Comparison of ENCODE assay signal across 9 mouse cellular contexts in genomic region chr5:120631128-120631527, GRCm38 (mm10). TPM values are rescaled to one million over a fixed set of nuclear protein-coding genes. Genes with fewer than 3 reads are reported as not detected.
DNase-seq lines count a peak whose midpoint lies in the region; ATAC-seq lines count a peak whose summit lies in the region.
"Had no signal": no experiment of that assay in that cellular context is flagged by ENCODE, and none has a peak within 500 bp of the region (broad histone marks: within the 10 kb centered on the region; RNA-seq: fewer than 3 reads in every experiment).

No protein-coding gene starts in this region.

- peaks cover 8% of the 10 kb centered on the region for H3K9me3 ChIP-seq in heart, embryonic 16.5 days (replicated peaks; ENCODE audit: control insufficient read depth, low read length)
- peaks cover 8% of the 10 kb centered on the region; the same call in 1 of the 2 replicates for H3K9me3 ChIP-seq in hindbrain, embryonic 10.5 days
- H3K9me3 ChIP-seq in midbrain, embryonic 14.5 days (ENCODE audit: control insufficient read depth, low read length) = 0 out of 2 replicates have a peak, but pooled peaks cover 3% of the 10 kb centered on the region

- peaks cover 8% of the 10 kb centered on the region for H3K36me3 ChIP-seq in heart, embryonic 16.5 days (ENCODE audit: control insufficient read depth, insufficient read depth)
- H3K36me3 ChIP-seq in hindbrain, embryonic 10.5 days = peaks cover 28% of the 10 kb centered on the region
- H3K36me3 ChIP-seq in midbrain, embryonic 14.5 days (ENCODE audit: control insufficient read depth, insufficient read depth, low read length) = peaks cover 19% of the 10 kb centered on the region

- peaks cover 5% of the 10 kb centered on the region; the same call in 1 of the 2 replicates for H3K27me3 ChIP-seq in heart, embryonic 16.5 days (ENCODE audit: control insufficient read depth, insufficient read depth, low read length)
- peaks cover 30% of the 10 kb centered on the region for H3K27me3 ChIP-seq in hindbrain, embryonic 10.5 days (ENCODE audit: insufficient read depth, poor library complexity, severe bottlenecking)
- H3K27me3 ChIP-seq in midbrain, embryonic 14.5 days (ENCODE audit: control insufficient read depth, insufficient read depth, low read length) = no peaks in the 10 kb centered on the region; the same call in 1 of the 2 replicates

- peak overlapping the region; percentile 33 for H3K4me3 ChIP-seq in heart, embryonic 16.5 days (ENCODE audit: low read length)
- H3K4me3 ChIP-seq in hindbrain, embryonic 10.5 days = peak overlapping the region; percentile 36
- no peak overlapping the region for H3K4me3 ChIP-seq in midbrain, embryonic 14.5 days (replicated peaks; ENCODE audit: low read depth, low read length)

- H3K9ac ChIP-seq in heart, embryonic 16.5 days (ENCODE audit: low read length) = peak overlapping the region; percentile 37; the same call in 1 of the 2 replicates
- H3K9ac ChIP-seq in midbrain, embryonic 14.5 days (replicated peaks; ENCODE audit: low read length) = peak overlapping the region; percentile 36

- H3K4me1 ChIP-seq in heart, embryonic 16.5 days (ENCODE audit: control insufficient read depth, insufficient read depth, low read length) = peaks cover 8% of the 10 kb centered on the region
- H3K4me1 ChIP-seq in hindbrain, embryonic 10.5 days (replicated peaks) = peaks cover 46% of the 10 kb centered on the region
- no peaks in the 10 kb centered on the region for H3K4me1 ChIP-seq in midbrain, embryonic 14.5 days (ENCODE audit: control insufficient read depth, insufficient read depth, low read length)

- no peak for ATAC-seq in heart, embryonic 16.5 days (replicated peaks; ENCODE audit: extremely low read depth, insufficient read depth, low FRiP score)
- ATAC-seq in midbrain, embryonic 14.5 days (ENCODE audit: low FRiP score, low TSS enrichment) = no peak

- peak overlapping the region; percentile 60 for H3K4me2 ChIP-seq in heart, embryonic 16.5 days (ENCODE audit: low read depth, low read length)
- H3K4me2 ChIP-seq in midbrain, embryonic 14.5 days (ENCODE audit: low read length) = peak overlapping the region; percentile 41

- DNase-seq in heart, postnatal 4 days = no peak
- DNase-seq in ZHBTc4 (ENCODE audit: low read depth, low spot score) = peak; percentile 50
- DNase-seq in hindbrain, embryonic 10.5 days (ENCODE audit: low spot score) = no peak
- peak; percentile 65 for DNase-seq in midbrain, embryonic 14.5 days
- DNase-seq in urinary bladder, adult 2 months (ENCODE audit: low spot score) = no peak
- no peak for DNase-seq in lung, adult 18-20 months
- no peak for DNase-seq in kidney, adult 11 months
- DNase-seq: layer of hippocampus, postnatal 36 days had no signal

- 6% methylated on average over 29 of the region's 29 CpGs for WGBS in heart, embryonic 16.5 days
- 9% methylated on average over 29 of the region's 29 CpGs for WGBS in hindbrain, embryonic 10.5 days
- 7% methylated on average over 29 of the region's 29 CpGs for WGBS in midbrain, embryonic 14.5 days

- H3K27ac ChIP-seq in heart, embryonic 16.5 days (ENCODE audit: low read length) = no peak overlapping the region
- H3K27ac ChIP-seq in hindbrain, embryonic 10.5 days = no peak overlapping the region
- no peak overlapping the region for H3K27ac ChIP-seq in midbrain, embryonic 14.5 days (replicated peaks; ENCODE audit: low read depth, low read length)

RNA-seq across cellular contexts. Expression of gene Cfap73, which starts 2.9 kb away (rescaled TPM):
- polyA plus RNA-seq in heart, embryonic 16.5 days (2015; fragmentation: Nextera tagmentation; extraction: Ambion mirVana) = 0.49 TPM in 1 of 2 replicates, not detected in the other
- total RNA-seq in heart, postnatal 4 days (2021) = not detected
- 0.85 TPM in 1 of 2 replicates, not detected in the other for polyA plus RNA-seq in hindbrain, embryonic 10.5 days (2016; fragmentation: Nextera tagmentation; extraction: Ambion mirVana)
- polyA plus RNA-seq in midbrain, embryonic 14.5 days (2014; fragmentation: Nextera tagmentation; extraction: Ambion mirVana) = 0.32 TPM in 1 of 2 replicates, not detected in the other
- polyA plus RNA-seq in urinary bladder, adult 2 months (2012; rRNA removed) = not detected in 2 replicates

RNA-seq across cellular contexts. Expression of gene Rasal1, which starts 17.5 kb away (rescaled TPM):
- polyA plus RNA-seq in heart, embryonic 16.5 days (2015; fragmentation: Nextera tagmentation; extraction: Ambion mirVana) = 0.70 and 0.74 TPM in 2 replicates
- under 1 TPM; 0.29 to 0.45 TPM for total RNA-seq in heart, postnatal 4 days (2021)
- polyA plus RNA-seq in hindbrain, embryonic 10.5 days (2016; fragmentation: Nextera tagmentation; extraction: Ambion mirVana) = 0.13 and 0.15 TPM in 2 replicates
- 0.84 and 1.3 TPM in 2 replicates for polyA plus RNA-seq in midbrain, embryonic 14.5 days (2014; fragmentation: Nextera tagmentation; extraction: Ambion mirVana)
- 0.81 and 1.3 TPM in 2 replicates for polyA plus RNA-seq in urinary bladder, adult 2 months (2012; rRNA removed)

RNA-seq across cellular contexts. Expression of gene Ddx54, which starts 18.6 kb away (rescaled TPM):
- polyA plus RNA-seq in heart, embryonic 16.5 days (2015; fragmentation: Nextera tagmentation; extraction: Ambion mirVana) = 30.2 and 35.0 TPM in 2 replicates
- 10 to 100 TPM; 30.8 to 32.0 TPM for total RNA-seq in heart, postnatal 4 days (2021)
- 62.2 and 64.7 TPM in 2 replicates for polyA plus RNA-seq in hindbrain, embryonic 10.5 days (2016; fragmentation: Nextera tagmentation; extraction: Ambion mirVana)
- polyA plus RNA-seq in midbrain, embryonic 14.5 days (2014; fragmentation: Nextera tagmentation; extraction: Ambion mirVana) = 29.4 and 31.9 TPM in 2 replicates
- polyA plus RNA-seq in urinary bladder, adult 2 months (2012; rRNA removed) = 25.7 and 26.2 TPM in 2 replicates

RNA-seq across cellular contexts. Expression of gene Rita1, which starts 18.7 kb away (rescaled TPM):
- 13.2 and 14.0 TPM in 2 replicates for polyA plus RNA-seq in heart, embryonic 16.5 days (2015; fragmentation: Nextera tagmentation; extraction: Ambion mirVana)
- total RNA-seq in heart, postnatal 4 days (2021) = 10 to 100 TPM; 10.7 to 10.8 TPM
- polyA plus RNA-seq in hindbrain, embryonic 10.5 days (2016; fragmentation: Nextera tagmentation; extraction: Ambion mirVana) = 19.0 and 19.6 TPM in 2 replicates
- polyA plus RNA-seq in midbrain, embryonic 14.5 days (2014; fragmentation: Nextera tagmentation; extraction: Ambion mirVana) = 20.6 and 25.5 TPM in 2 replicates
- 11.0 and 12.9 TPM in 2 replicates for polyA plus RNA-seq in urinary bladder, adult 2 months (2012; rRNA removed)

RNA-seq across cellular contexts. Expression of gene Iqcd, which starts 42.3 kb away (rescaled TPM):
- 0.36 and 0.42 TPM in 2 replicates for polyA plus RNA-seq in heart, embryonic 16.5 days (2015; fragmentation: Nextera tagmentation; extraction: Ambion mirVana)
- total RNA-seq in heart, postnatal 4 days (2021) = not detected
- 1.3 and 2.8 TPM in 2 replicates for polyA plus RNA-seq in hindbrain, embryonic 10.5 days (2016; fragmentation: Nextera tagmentation; extraction: Ambion mirVana)
- polyA plus RNA-seq in midbrain, embryonic 14.5 days (2014; fragmentation: Nextera tagmentation; extraction: Ambion mirVana) = 1.4 and 1.7 TPM in 2 replicates
- 1.6 and 1.8 TPM in 2 replicates for polyA plus RNA-seq in urinary bladder, adult 2 months (2012; rRNA removed)

Comparison
In these comparisons a context has a peak if more than half of its experiments do, and no peak if none do; other contexts are left out.
1. DNase-seq: peak in ZHBTc4 (single experiment) and midbrain, embryonic 14.5 days (single experiment); none in heart, postnatal 4 days (single experiment), hindbrain, embryonic 10.5 days (single experiment), urinary bladder, adult 2 months (single experiment), lung, adult 18-20 months (0 of 2) and kidney, adult 11 months (single experiment).